Mouse (Mus musculus): ENCODE results near the gene Pate2. TPM values are rescaled to one million over a fixed set of nuclear protein-coding genes. Genes with fewer than 3 reads are reported as not detected.

The Pate2 gene
- not detected for polyA plus RNA-seq (2017; shearing (Covaris generic))

GRCm38 (mm10) chr9:35569571-35570534 is at the start of gene Pate2, which contains the start of gene Hyls1:
Gene Pate2 (plus strand): TSS chr9:35570284.
Gene Hyls1 (minus strand): TSS chr9:35570398.
- peak; percentile 98 for ATAC-seq

DNA sequence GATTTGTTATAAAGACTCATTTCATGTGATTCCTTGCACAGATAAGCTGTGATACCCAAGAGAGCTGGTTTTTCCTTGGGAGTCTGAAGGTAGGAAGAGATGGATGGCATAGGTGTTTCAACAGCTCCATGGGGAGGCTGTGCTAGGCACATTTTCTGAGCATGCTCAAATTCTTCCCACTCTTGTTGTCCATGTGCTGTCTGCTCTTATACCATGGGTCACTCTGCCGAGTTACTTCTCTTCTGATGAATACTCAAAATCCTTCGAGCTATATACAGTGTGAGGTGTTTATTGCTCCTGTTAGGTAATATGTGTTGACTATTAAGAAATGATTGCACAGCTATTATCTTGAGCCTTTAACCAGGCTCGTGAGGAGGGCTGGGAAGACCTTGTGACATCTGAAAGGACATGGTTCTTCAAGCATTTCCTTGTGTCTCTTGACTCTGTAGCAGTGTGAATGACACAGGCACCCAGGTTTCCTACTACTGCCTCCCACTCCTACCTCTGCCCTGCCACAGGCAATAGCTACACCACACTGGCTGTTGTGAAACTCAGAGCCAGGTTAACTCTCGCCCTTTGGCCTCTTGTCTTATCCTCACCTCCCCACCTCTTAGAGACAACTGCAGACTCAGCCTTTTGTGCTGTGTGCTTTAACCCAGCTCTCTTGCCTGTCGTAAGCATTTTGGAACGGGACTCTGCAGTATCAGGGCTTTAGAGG is 49.3 kb upstream of the Pate2 start:
- no peak for ATAC-seq

DNA sequence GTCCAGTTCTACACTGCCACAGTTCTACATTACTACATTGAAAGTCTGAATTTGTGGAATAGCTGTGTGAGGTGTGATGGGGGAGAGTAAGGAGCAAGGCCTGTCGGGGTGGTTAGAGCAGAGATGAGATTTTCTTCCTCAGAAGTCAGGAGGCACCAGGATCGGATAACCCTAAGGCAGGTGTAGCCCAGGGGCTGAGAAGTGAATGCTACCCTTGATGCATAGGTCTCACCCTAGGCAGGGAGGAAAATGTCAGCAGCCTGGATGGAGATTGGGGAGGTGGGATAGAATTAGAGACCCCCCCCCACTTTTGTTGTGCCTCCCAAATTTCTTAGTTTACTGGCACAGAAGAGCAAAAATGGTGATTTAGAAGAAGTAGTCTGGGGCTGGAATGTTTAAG is 47.8 kb upstream of the Pate2 start:
- no peak for ATAC-seq

GRCm38 (mm10) chr9:35522821-35523515 is 47.1 kb upstream of the Pate2 start:
- no peak for ATAC-seq

GRCm38 (mm10) chr9:35523541-35523940 is 46.5 kb upstream of the Pate2 start:
- ATAC-seq: no peak

GRCm38 (mm10) chr9:35523941-35524411 is 46.1 kb upstream of the Pate2 start:
- ATAC-seq: peak; percentile 86

GRCm38 (mm10) chr9:35529141-35529540 is 40.9 kb upstream of the Pate2 start:
- ATAC-seq: no peak

GRCm38 (mm10) chr9:35529796-35530195 is 40.3 kb upstream of the Pate2 start:
- no peak for ATAC-seq

GRCm38 (mm10) chr9:35533266-35533665 is 36.8 kb upstream of the Pate2 start:
- no peak for ATAC-seq

GRCm38 (mm10) chr9:35535110-35535509 is 35.0 kb upstream of the Pate2 start:
- ATAC-seq: peak; percentile 96

GRCm38 (mm10) chr9:35535876-35536275 is 34.2 kb upstream of the Pate2 start:
- ATAC-seq: no peak

DNA sequence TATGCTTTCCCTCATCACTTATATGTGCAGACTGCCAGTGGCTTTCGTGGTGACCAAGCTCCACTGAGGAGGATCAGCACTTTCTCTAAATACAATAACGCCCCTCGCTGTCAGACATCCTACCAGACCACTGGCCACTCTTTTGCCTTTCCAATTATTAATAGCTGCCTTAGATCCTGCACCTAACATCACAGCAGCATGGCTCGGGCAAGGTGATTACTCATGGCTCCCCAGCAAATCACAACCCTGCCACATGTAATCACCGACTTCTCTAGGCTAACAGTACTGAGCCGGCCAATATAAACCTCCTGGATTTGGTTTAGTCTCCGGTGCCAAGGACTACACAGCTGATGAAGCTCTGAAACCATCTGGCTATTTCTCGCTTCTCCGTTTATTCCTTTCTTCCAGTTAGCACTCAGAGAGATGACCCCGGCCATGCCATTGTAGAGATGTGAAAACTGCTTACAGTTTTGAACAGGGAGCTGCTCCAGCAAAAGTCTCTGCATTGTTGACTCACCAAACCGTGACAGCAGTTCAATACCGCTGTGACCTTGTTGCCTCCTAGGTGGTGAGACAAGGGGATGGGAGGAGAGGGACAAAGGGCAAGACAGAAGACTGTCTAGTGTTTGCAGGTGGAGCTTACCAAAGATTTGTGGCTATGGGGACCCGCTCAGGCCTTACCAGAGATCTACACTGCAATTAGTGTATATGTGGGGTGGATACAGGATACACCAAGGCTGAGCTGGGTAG is 30.9 kb upstream of the Pate2 start:
- ATAC-seq: no peak

GRCm38 (mm10) chr9:35541024-35541423 is 29.1 kb upstream of the Pate2 start:
- ATAC-seq: no peak

- peak; percentile 77 for ATAC-seq
These were observed 28.6 kb upstream of the Pate2 start for GRCm38 (mm10) chr9:35541488-35541887.

DNA sequence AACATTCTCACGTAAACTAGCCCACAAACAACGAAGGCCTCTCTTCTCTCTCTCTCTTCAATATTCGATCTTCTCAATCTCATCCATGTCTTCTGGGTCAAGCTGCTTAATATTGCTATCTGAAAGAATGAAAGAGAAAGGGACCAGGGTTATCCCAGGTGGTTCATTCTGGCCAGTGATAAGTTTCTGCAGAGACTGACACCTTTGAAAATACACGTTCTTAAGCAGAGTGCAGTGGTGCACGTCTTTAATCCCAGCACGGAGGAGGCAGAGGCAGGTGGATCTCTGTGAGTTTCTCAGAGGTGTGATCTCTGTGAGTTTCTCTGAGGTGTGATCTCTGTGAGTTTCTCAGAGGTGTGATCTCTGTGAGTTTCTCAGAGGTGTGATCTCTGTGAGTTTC is 28.1 kb upstream of the Pate2 start:
- no peak for ATAC-seq

DNA sequence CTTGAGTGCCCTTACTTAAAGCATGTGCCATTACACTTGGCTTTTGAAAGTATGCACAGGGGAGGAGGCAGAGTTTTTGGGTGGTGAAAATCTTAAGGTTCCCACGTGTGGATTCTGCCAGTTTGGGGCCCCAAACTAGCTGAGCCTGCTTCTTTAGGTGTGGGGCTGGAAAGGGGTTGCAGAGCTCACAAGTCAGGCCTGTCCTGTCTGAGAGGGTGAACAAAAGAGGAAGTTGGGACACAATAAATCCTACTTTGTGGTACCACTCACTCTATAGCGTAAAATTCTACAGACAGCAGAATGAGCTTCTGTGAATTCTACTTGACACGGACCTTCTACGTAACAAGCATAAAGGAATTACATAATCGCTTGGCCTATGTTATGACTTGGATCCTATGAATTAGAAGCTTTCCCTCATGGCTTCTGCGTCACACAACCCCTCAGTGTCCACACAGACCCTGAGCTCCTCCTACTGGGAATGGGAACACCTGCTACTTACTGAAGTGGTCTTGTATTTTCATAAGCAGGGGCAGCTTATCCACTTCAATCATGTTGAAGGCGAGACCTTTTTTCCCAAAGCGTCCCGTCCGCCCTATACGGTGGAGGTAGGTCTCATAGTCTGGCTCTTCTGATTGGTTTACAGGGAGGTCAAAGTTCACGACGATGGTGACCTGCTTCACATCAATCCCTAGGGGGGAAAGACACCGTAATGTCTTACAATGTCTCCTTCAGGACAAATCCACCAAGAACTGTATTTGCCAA is 26.8 kb upstream of the Pate2 start:
- no peak for ATAC-seq

GRCm38 (mm10) chr9:35544666-35545065 is 25.4 kb upstream of the Pate2 start:
- ATAC-seq: no peak

DNA sequence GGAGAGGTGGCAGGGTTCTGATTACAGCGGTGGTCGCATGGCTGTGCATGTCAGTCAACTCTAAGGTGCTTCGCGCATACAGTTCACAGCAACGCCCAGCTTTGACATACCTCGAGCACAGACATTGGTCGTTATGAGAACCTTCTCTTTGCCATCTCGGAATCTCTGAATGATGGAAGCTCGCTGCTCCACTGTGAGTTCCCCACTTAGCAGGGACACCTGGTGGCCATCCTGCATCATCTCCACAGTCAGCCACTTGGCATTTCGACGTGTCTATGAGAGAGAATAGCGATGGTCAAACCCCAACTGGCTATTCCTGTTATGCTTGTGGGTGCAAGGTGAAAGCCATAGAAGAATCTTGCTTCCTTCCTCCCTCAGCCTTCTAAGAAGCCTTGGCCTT is 24.4 kb upstream of the Pate2 start:
- ATAC-seq: no peak

- ATAC-seq: peak; percentile 25
These were observed 23.3 kb upstream of the Pate2 start for GRCm38 (mm10) chr9:35546745-35547144.

- ATAC-seq: no peak
These were observed 21.6 kb upstream of the Pate2 start for GRCm38 (mm10) chr9:35548455-35548854.

- no peak for ATAC-seq
These were observed 13.5 kb upstream of the Pate2 start for GRCm38 (mm10) chr9:35556494-35557102.
